Mouse (Mus musculus) lung, embryonic 16.5 days (tissue): ENCODE measurements around the gene Arid1b. TPM values are rescaled to one million over a fixed set of nuclear protein-coding genes. Genes with fewer than 3 reads are reported as not detected.

ENCODE experiments used
- ATAC-seq: fragments of 200-750 bp; cut with Nextera tagmentation; 2 replicates; pipeline ENCODE4 v1.8.0; 2017; ENCODE audit warnings: low read depth, mild to moderate bottlenecking, moderate library complexity
- H3K27ac ChIP-seq: fragments of 300-500 bp; sonication (generic); 2 replicates; pipeline ENCODE4 v1.5.1; 2014; ENCODE audit warnings: mild to moderate bottlenecking, control low read depth, low read length
- H3K27me3 ChIP-seq: fragments of 300-500 bp; sonication (generic); 2 replicates; pipeline ENCODE4 v1.6.1; 2014; ENCODE audit warnings: low read depth, low read length, mixed read lengths; ENCODE audit not compliant: control insufficient read depth, insufficient read depth
- H3K36me3 ChIP-seq: fragments of 300-500 bp; sonication (generic); 2 replicates; pipeline ENCODE4 v1.6.1; 2014; ENCODE audit warnings: low read length; ENCODE audit not compliant: control insufficient read depth, insufficient read depth
- H3K4me1 ChIP-seq: fragments of 300-500 bp; sonication (generic); replicated peaks from 2 replicates; pipeline ENCODE4 v1.6.1; 2014; ENCODE audit warnings: low read length, mixed read lengths; ENCODE audit not compliant: control insufficient read depth, insufficient read depth
- H3K4me2 ChIP-seq: fragments of 300-500 bp; sonication (generic); 2 replicates; pipeline ENCODE4 v1.6.1; 2014; ENCODE audit warnings: low read depth, low read length, control low read depth
- H3K4me3 ChIP-seq: fragments of 300-500 bp; sonication (generic); 2 replicates; pipeline ENCODE4 v1.5.1; 2014; ENCODE audit warnings: mild to moderate bottlenecking, low read length, control low read depth
- H3K9ac ChIP-seq: fragments of 300-500 bp; sonication (generic); 2 replicates; pipeline ENCODE4 v1.6.1; 2014; ENCODE audit warnings: low read length, control low read depth
- H3K9me3 ChIP-seq: fragments of 300-500 bp; sonication (generic); 2 replicates; pipeline ENCODE4 v1.6.1; 2016; ENCODE audit warnings: low read length; ENCODE audit not compliant: control insufficient read depth
- WGBS: fragments of 180-500 bp; shearing (Covaris S2); extraction: QIAGEN DNeasy Blood & Tissue Kit; methylation state at CpG from one replicate; pipeline ENCODE4 v1.1.7; 2014; 5-methylcytosine and 5-hydroxymethylcytosine counted together
- polyA plus RNA-seq: library from polyadenylated mRNA; unstranded; fragments of >200 nt; fragmentation: Nextera tagmentation; extraction: Ambion mirVana; gene quantifications from 2 replicates; pipeline ENCODE4 v1.2.1, GENCODE M21; 2015

The Arid1b gene
- polyA plus RNA-seq, 1 experiment from 2014 or later: 10.2 TPM

- H3K4me2 ChIP-seq: no peak overlapping the region
- H3K4me3 ChIP-seq: no peak overlapping the region
- H3K4me1 ChIP-seq: peaks cover 22% of the 10 kb centered on the region
- no peaks in the 10 kb centered on the region for H3K9me3 ChIP-seq
- no peak for ATAC-seq
- 69% methylated on average over 6 of the region's 6 CpGs for WGBS
- no peak overlapping the region for H3K9ac ChIP-seq
- H3K27me3 ChIP-seq: no peaks in the 10 kb centered on the region
- H3K27ac ChIP-seq: no peak overlapping the region
- no peaks in the 10 kb centered on the region for H3K36me3 ChIP-seq
Measured at GRCm38 (mm10) chr17:5218955-5219557, 224.9 kb downstream of the Arid1b start.

GRCm38 (mm10) chr17:5221041-5221440 is 226.9 kb downstream of the Arid1b start:
- H3K9me3 ChIP-seq: no peaks in the 10 kb centered on the region
- no peaks in the 10 kb centered on the region for H3K36me3 ChIP-seq
- H3K27ac ChIP-seq: peak overlapping the region; percentile 19; the same call in 1 of the 2 replicates
- no peak overlapping the region for H3K4me3 ChIP-seq
- 39% methylated on average over 8 of the region's 8 CpGs for WGBS
- H3K4me1 ChIP-seq: peaks cover 22% of the 10 kb centered on the region
- no peak overlapping the region for H3K4me2 ChIP-seq
- H3K27me3 ChIP-seq: no peaks in the 10 kb centered on the region
- H3K9ac ChIP-seq: no peak overlapping the region
- ATAC-seq: peak; percentile 56

- Histone ChIP-seq H3K4me1 (peaks cover 22% of the 10 kb centered on the region), H3K27ac (no peak overlapping the region), H3K9me3 (no peaks in the 10 kb centered on the region), H3K4me2 (no peak overlapping the region), H3K36me3 (no peaks in the 10 kb centered on the region), H3K4me3 (no peak overlapping the region), H3K9ac (no peak overlapping the region), H3K27me3 (no peaks in the 10 kb centered on the region)
- 59% methylated on average over 4 of the region's 4 CpGs for WGBS
- ATAC-seq: no peak
Measured at GRCm38 (mm10) chr17:5221558-5221957, 227.4 kb downstream of the Arid1b start.

- no peaks in the 10 kb centered on the region for H3K9me3 ChIP-seq
- H3K4me2 ChIP-seq: no peak overlapping the region
- no peak overlapping the region for H3K9ac ChIP-seq
- WGBS: 51% methylated on average over 2 of the region's 2 CpGs
- H3K27me3 ChIP-seq: no peaks in the 10 kb centered on the region
- H3K4me3 ChIP-seq: no peak overlapping the region
- H3K4me1 ChIP-seq: peaks cover 24% of the 10 kb centered on the region
- no peak overlapping the region for H3K27ac ChIP-seq
- no peaks in the 10 kb centered on the region for H3K36me3 ChIP-seq
- no peak for ATAC-seq
Measured at GRCm38 (mm10) chr17:5222827-5223226, 228.7 kb downstream of the Arid1b start.

GRCm38 (mm10) chr17:5224932-5225331 is 230.8 kb downstream of the Arid1b start:
- WGBS: 73% methylated on average over 4 of the region's 4 CpGs

GRCm38 (mm10) chr17:5227136-5227535 is 233.0 kb downstream of the Arid1b start:
- H3K9ac ChIP-seq: no peak overlapping the region
- H3K9me3 ChIP-seq: no peaks in the 10 kb centered on the region
- H3K27me3 ChIP-seq: no peaks in the 10 kb centered on the region
- 19% methylated on average over 6 of the region's 6 CpGs for WGBS
- no peak overlapping the region for H3K4me2 ChIP-seq
- peaks cover 17% of the 10 kb centered on the region for H3K4me1 ChIP-seq
- ATAC-seq: no peak
- H3K27ac ChIP-seq: no peak overlapping the region
- no peaks in the 10 kb centered on the region for H3K36me3 ChIP-seq
- no peak overlapping the region for H3K4me3 ChIP-seq

More at GRCm38 (mm10) chr17:5224932-5225331, 230.8 kb downstream of the Arid1b start:
- Histone ChIP-seq H3K36me3 (no peaks in the 10 kb centered on the region), H3K4me2 (no peak overlapping the region), H3K9me3 (no peaks in the 10 kb centered on the region), H3K9ac (no peak overlapping the region), H3K4me3 (no peak overlapping the region), H3K27ac (no peak overlapping the region), H3K4me1 (peaks cover 29% of the 10 kb centered on the region), H3K27me3 (no peaks in the 10 kb centered on the region)
- no peak for ATAC-seq

GRCm38 (mm10) chr17:5227950-5228615 is 234.0 kb downstream of the Arid1b start:
- no peaks in the 10 kb centered on the region for H3K36me3 ChIP-seq
- 65% methylated on average over 14 of the region's 14 CpGs for WGBS
- H3K27ac ChIP-seq: no peak overlapping the region
- no peaks in the 10 kb centered on the region for H3K27me3 ChIP-seq
- H3K9me3 ChIP-seq: no peaks in the 10 kb centered on the region
- peaks cover 17% of the 10 kb centered on the region for H3K4me1 ChIP-seq
- H3K9ac ChIP-seq: no peak overlapping the region
- ATAC-seq: 0 out of 2 replicates have a peak, but pooled peaks have one; percentile 23
- H3K4me2 ChIP-seq: no peak overlapping the region
- no peak overlapping the region for H3K4me3 ChIP-seq

GRCm38 (mm10) chr17:5228616-5229250 is 234.6 kb downstream of the Arid1b start:
- Histone ChIP-seq H3K4me2 (no peak overlapping the region), H3K27me3 (no peaks in the 10 kb centered on the region), H3K36me3 (no peaks in the 10 kb centered on the region), H3K27ac (no peak overlapping the region), H3K4me3 (no peak overlapping the region), H3K4me1 (peaks cover 17% of the 10 kb centered on the region), H3K9ac (no peak overlapping the region), H3K9me3 (no peaks in the 10 kb centered on the region)
- WGBS: 57% methylated on average over 6 of the region's 6 CpGs
- peak; percentile 55; the same call in 1 of the 2 replicates for ATAC-seq

- H3K4me2 ChIP-seq: no peak overlapping the region
- H3K4me3 ChIP-seq: no peak overlapping the region
- no peak overlapping the region for H3K9ac ChIP-seq
- no peak for ATAC-seq
- peaks cover 19% of the 10 kb centered on the region for H3K4me1 ChIP-seq
- H3K9me3 ChIP-seq: no peaks in the 10 kb centered on the region
- H3K36me3 ChIP-seq: no peaks in the 10 kb centered on the region
- H3K27ac ChIP-seq: no peak overlapping the region
- WGBS: 76% methylated on average over 7 of the region's 7 CpGs
- H3K27me3 ChIP-seq: no peaks in the 10 kb centered on the region
Measured at GRCm38 (mm10) chr17:5230063-5230462, 235.9 kb downstream of the Arid1b start.
